Mouse (Mus musculus): ENCODE measurements around the gene Doc2b. TPM values are rescaled to one million over a fixed set of nuclear protein-coding genes. Genes with fewer than 3 reads are reported as not detected.

Doc2b gene
- total and polyA plus RNA-seq, 3 experiments = not detected

DNA sequence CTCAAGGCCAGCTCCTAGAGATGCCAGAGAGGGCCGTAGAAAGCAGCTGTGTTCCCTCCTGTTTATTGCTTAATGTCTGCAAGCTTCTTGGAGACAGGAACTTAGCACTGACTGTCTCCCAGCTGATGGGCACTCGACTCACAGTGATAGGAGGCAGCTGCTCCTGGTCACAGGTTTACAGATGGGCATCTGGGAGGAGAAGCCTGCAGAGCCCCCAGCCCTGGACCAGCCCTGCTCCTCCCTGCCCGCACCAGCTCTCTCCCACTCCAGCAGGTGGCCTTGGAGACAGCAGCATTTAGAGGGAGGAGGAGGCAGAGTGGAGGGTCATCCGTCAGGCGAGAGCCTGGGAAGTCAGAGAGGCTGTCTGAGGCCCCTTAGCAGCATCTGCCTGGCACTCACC lies 11.6 kb upstream of the Doc2b start:
- H3K79me2 ChIP-seq (replicated peaks; ENCODE audit: control insufficient read depth, extremely low read depth, insufficient read depth, poor library complexity, severe bottlenecking) = no peaks in the 10 kb centered on the region
- in situ Hi-C loops (cut with MboI; ENCODE audit: low pct_ligation_motif_present, low pct_unique_long_range_greater_than_20kb, low sequenced_read_pairs) = no loop called here
- no peak overlapping the region for H3K4me3 ChIP-seq (replicated peaks in 1 of 3; ENCODE audit: low read depth in 2 of 3, low read length in 2 of 3, poor library complexity in 1 of 3)
- H3K27ac ChIP-seq (ENCODE audit: insufficient read depth, low read depth) = no peak overlapping the region
- no peak overlapping the region for H3K9ac ChIP-seq (ENCODE audit: insufficient read depth, low read depth)
- H3K4me2 ChIP-seq (ENCODE audit: insufficient read depth, low read depth, poor library complexity, severe bottlenecking) = no peak overlapping the region
- no peak for DNase-seq (ENCODE audit: extremely low read depth)
- no peaks in the 10 kb centered on the region for H3K4me1 ChIP-seq (ENCODE audit: control insufficient read depth in 1 of 2, insufficient read depth in 2 of 2)
- TF ChIP-seq CTCF (conservative IDR thresholded peaks at IDR 0.05 in 1 of 2, IDR thresholded peaks at IDR 0.05 in 1 of 2; ENCODE audit: low read depth in 2 of 2, low read length in 2 of 2) = no peak
- no peak for TF ChIP-seq POLR2AphosphoS2 (IDR thresholded peaks at IDR 0.05; ENCODE audit: low read depth, low read length)
- no peak for TF ChIP-seq NRF1 (IDR thresholded peaks at IDR 0.05; ENCODE audit: low read depth, low read length)
- TF ChIP-seq CHD1 (IDR thresholded peaks at IDR 0.05; ENCODE audit: low read depth, low read length) = no peak
- TF ChIP-seq PAX5 (IDR thresholded peaks at IDR 0.05; ENCODE audit: low read length) = no peak
- TF ChIP-seq MAFK (IDR thresholded peaks at IDR 0.05; ENCODE audit: insufficient replicate concordance, low read length) = no peak
- TF ChIP-seq ZMIZ1 (IDR thresholded peaks at IDR 0.05; ENCODE audit: low read depth, low read length) = no peak
- no peak for TF ChIP-seq KAT2A (IDR thresholded peaks at IDR 0.05; ENCODE audit: insufficient replicate concordance, low read length)
- no peak for TF ChIP-seq JUND (conservative IDR thresholded peaks at IDR 0.05; ENCODE audit: low read depth, low read length)
- no peak for TF ChIP-seq ETS1 (conservative IDR thresholded peaks at IDR 0.05; ENCODE audit: low read depth, low read length)
- TF ChIP-seq MAZ (IDR thresholded peaks at IDR 0.05; ENCODE audit: low read depth, low read length) = no peak
- TF ChIP-seq TCF12 (IDR thresholded peaks at IDR 0.05; ENCODE audit: low read depth, low read length) = no peak
- TF ChIP-seq RAD21 (IDR thresholded peaks at IDR 0.05; ENCODE audit: low read depth, low read length) = no peak
- no peak for TF ChIP-seq MYC (IDR thresholded peaks at IDR 0.05; ENCODE audit: low read depth, low read length)
- TF ChIP-seq E2F4 (IDR thresholded peaks at IDR 0.05; ENCODE audit: insufficient replicate concordance, low read depth, low read length) = no peak
- TF ChIP-seq NELFE (IDR thresholded peaks at IDR 0.05; ENCODE audit: low read depth, low read length) = no peak
- H3K36me3 ChIP-seq (replicated peaks in 1 of 2; ENCODE audit: control insufficient read depth in 1 of 2, insufficient read depth in 1 of 2, low read length in 1 of 2) = no peaks in the 10 kb centered on the region
- dilution Hi-C loops (cut with MboI; ENCODE audit: extremely low pct_ligation_motif_present, extremely low pct_unique_long_range_greater_than_20kb, low sequenced_read_pairs) = no loop called here
- peaks cover 4% of the 10 kb centered on the region for H3K9me3 ChIP-seq (replicated peaks; ENCODE audit: low read length)
- peaks cover 12% of the 10 kb centered on the region for H3K27me3 ChIP-seq (replicated peaks)

DNA sequence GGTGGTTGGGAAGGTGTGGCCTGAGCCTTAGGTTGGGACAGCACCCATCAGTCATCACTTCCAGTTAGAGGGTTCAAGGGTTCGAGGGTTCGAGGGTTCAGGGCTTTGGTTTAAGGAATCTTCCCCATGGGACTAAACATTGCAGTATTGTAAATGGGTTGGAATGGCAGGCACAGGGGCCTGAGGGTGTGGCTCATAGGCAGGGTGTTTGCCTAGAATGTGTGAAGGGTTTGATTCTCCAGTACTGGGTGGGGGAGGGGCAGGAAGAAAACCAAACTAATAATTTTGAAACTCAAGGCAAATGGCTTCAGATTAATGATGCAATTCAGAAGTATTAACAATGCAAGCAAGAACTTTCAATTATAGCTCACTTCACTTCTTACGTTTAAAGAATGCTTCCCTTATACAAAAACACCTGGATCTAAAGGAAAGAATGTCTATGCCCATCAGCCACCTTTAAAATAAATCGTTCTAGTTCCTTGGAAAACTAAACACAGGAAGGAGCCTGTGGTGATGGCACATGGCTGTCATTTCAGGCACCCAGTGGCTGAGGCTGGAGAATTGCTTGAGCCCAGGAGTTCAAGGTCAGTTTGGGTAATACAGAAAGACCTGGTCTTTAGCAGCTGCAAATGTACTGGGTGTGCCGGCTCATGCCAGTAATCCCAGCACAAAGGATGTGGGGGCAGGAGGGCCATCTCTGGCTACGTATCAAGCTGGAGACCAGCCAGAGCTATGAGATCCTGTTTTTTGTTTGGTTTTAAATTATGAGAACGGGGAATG lies 6.1 kb upstream of the Doc2b start:
- H3K4me1 ChIP-seq (ENCODE audit: control insufficient read depth in 1 of 2, insufficient read depth in 2 of 2) = peaks cover 0 to 10% of the 10 kb centered on the region in 2 experiments; a peak in 2 of 4 replicates
- dilution Hi-C loops (cut with MboI; ENCODE audit: extremely low pct_ligation_motif_present, extremely low pct_unique_long_range_greater_than_20kb, low sequenced_read_pairs) (no loop called here), in situ Hi-C loops (cut with MboI; ENCODE audit: low pct_ligation_motif_present, low pct_unique_long_range_greater_than_20kb, low sequenced_read_pairs) (no loop called here)
- peaks cover 6% of the 10 kb centered on the region for H3K27me3 ChIP-seq (replicated peaks)
- no peak overlapping the region for H3K27ac ChIP-seq (ENCODE audit: insufficient read depth, low read depth)
- H3K9ac ChIP-seq (ENCODE audit: insufficient read depth, low read depth) = no peak overlapping the region
- H3K4me3 ChIP-seq (replicated peaks in 1 of 3; ENCODE audit: low read depth in 2 of 3, low read length in 2 of 3, poor library complexity in 1 of 3) = no peak overlapping the region
- no peaks in the 10 kb centered on the region for H3K79me2 ChIP-seq (replicated peaks; ENCODE audit: control insufficient read depth, extremely low read depth, insufficient read depth, poor library complexity, severe bottlenecking)
- peak; percentile 9 for DNase-seq (ENCODE audit: extremely low read depth)
- no peaks in the 10 kb centered on the region for H3K36me3 ChIP-seq (replicated peaks in 1 of 2; ENCODE audit: control insufficient read depth in 1 of 2, insufficient read depth in 1 of 2, low read length in 1 of 2)
- H3K9me3 ChIP-seq (replicated peaks; ENCODE audit: low read length) = peaks cover 5% of the 10 kb centered on the region
- TF ChIP-seq ELF1 (IDR thresholded peaks at IDR 0.05; ENCODE audit: low read depth, low read length) = no peak
- no peak for TF ChIP-seq GABPA (IDR thresholded peaks at IDR 0.05; ENCODE audit: insufficient replicate concordance, low read depth, low read length)
- TF ChIP-seq IRF4 (IDR thresholded peaks at IDR 0.05; ENCODE audit: low read depth, low read length) = no peak
- TF ChIP-seq NRF1 (IDR thresholded peaks at IDR 0.05; ENCODE audit: low read depth, low read length) = no peak
- TF ChIP-seq ZKSCAN1 (IDR thresholded peaks at IDR 0.05; ENCODE audit: borderline replicate concordance, low read depth, low read length) = no peak
- TF ChIP-seq UBTF (IDR thresholded peaks at IDR 0.05; ENCODE audit: low read depth, low read length) = no peak
- TF ChIP-seq CHD2 (IDR thresholded peaks at IDR 0.05; ENCODE audit: low read length) = no peak; the same call in 1 of the 2 replicates
- TF ChIP-seq KAT2A (IDR thresholded peaks at IDR 0.05; ENCODE audit: insufficient replicate concordance, low read length) = no peak
- no peak for TF ChIP-seq E2F4 (IDR thresholded peaks at IDR 0.05; ENCODE audit: insufficient replicate concordance, low read depth, low read length)
- no peak for TF ChIP-seq JUND (conservative IDR thresholded peaks at IDR 0.05; ENCODE audit: low read depth, low read length)
- no peak for TF ChIP-seq RCOR1 (conservative IDR thresholded peaks at IDR 0.05; ENCODE audit: low read depth, low read length)
- TF ChIP-seq HCFC1 (IDR thresholded peaks at IDR 0.05; ENCODE audit: low read depth, low read length) = no peak
- no peak for TF ChIP-seq CHD1 (IDR thresholded peaks at IDR 0.05; ENCODE audit: low read depth, low read length)
- no peak for TF ChIP-seq CTCF (conservative IDR thresholded peaks at IDR 0.05 in 1 of 2, IDR thresholded peaks at IDR 0.05 in 1 of 2; ENCODE audit: low read depth in 2 of 2, low read length in 2 of 2)
- TF ChIP-seq USF1 (IDR thresholded peaks at IDR 0.05; ENCODE audit: low read depth, low read length) = no peak
- TF ChIP-seq PAX5 (IDR thresholded peaks at IDR 0.05; ENCODE audit: low read length) = no peak
- no peak for TF ChIP-seq ETS1 (conservative IDR thresholded peaks at IDR 0.05; ENCODE audit: low read depth, low read length)
- no peak overlapping the region for H3K4me2 ChIP-seq (ENCODE audit: insufficient read depth, low read depth, poor library complexity, severe bottlenecking)
